Mouse (Mus musculus): ENCODE measurements around the gene Hipk4.

Hipk4 gene

GRCm38 (mm10) chr7:27522967-27523366 is at the start of gene Hipk4:
Hipk4 (plus strand) TSS chr7:27523267.
- DNase-seq (ENCODE audit: low read depth, low spot score): no peak

- no peak for DNase-seq (ENCODE audit: low read depth, low spot score)
These were observed 49.1 kb upstream of the Hipk4 start for GRCm38 (mm10) chr7:27473835-27474489.

GRCm38 (mm10) chr7:27474490-27474954 is 48.5 kb upstream of the Hipk4 start:
- peak; percentile 99 for DNase-seq (ENCODE audit: low read depth, low spot score)

- DNase-seq (ENCODE audit: low read depth, low spot score): no peak
These were observed 47.5 kb upstream of the Hipk4 start for GRCm38 (mm10) chr7:27475596-27475995.

DNA sequence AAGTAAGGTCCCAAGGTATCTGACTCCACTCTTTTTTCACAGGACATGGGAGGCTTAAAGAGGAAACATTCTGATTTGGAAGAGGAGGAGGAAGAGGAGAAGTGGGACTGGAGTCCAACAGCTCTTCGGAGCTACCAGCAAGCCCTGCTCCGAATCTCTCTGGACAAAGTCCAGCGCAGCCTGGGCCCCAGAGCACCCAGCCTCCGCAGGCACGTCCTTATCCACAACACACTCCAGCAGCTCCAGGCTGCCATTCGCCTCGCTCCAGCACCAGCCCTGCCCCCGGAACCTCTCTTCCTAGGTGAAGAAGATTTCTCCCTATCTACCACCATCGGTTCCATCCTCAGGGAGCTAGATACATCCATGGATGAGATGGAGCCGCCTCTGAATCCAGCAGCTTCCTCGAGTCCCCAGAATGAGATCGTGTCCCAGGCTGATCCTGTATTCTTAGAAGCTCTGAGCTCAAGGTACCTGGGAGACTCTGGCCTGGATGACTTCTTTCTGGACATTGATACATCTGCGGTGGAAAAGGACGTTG is 46.9 kb upstream of the Hipk4 start:
- DNase-seq (ENCODE audit: low read depth, low spot score): no peak

- no peak for DNase-seq (ENCODE audit: low read depth, low spot score)
These were observed 44.5 kb upstream of the Hipk4 start for GRCm38 (mm10) chr7:27478561-27478960.

DNA sequence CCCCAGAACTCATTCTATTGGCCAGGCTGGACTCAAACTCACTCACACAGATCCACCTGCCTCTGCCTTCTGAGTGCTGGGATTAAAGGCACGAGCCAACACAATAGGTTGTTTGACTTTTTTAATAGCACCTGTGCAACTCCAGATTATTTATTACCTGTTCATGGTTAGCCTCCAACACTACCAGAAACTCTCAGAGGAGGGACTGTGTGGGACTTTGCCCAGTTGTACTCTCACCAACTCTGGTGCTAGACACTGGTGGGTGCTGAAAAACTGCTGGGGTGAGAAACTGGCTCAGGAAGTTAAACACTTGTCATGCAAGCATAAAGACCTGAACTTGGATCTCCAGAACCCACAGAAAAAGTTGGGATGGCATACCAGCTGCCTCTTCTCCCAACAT is 43.3 kb upstream of the Hipk4 start:
- DNase-seq (ENCODE audit: low read depth, low spot score): no peak

DNA sequence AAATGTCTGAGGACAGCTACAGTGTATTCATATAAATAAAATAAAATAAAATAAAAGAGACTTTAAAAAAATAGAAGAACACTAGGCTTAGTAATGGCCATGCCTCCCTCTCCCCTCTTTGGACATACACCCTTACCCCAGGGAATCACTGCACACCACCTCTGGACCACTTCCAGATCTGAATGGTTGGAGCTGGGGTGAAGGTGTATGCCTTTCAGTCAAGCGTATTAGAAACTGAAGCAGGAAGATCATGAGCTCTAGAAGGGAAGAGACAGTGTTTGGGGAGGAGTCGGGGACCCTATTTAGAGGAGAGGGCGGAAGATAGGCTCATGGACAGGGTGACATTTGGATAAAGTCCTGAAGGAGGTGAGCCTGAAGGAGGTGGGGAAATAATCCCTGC is 42.6 kb upstream of the Hipk4 start:
- DNase-seq (ENCODE audit: low read depth, low spot score): no peak

DNA sequence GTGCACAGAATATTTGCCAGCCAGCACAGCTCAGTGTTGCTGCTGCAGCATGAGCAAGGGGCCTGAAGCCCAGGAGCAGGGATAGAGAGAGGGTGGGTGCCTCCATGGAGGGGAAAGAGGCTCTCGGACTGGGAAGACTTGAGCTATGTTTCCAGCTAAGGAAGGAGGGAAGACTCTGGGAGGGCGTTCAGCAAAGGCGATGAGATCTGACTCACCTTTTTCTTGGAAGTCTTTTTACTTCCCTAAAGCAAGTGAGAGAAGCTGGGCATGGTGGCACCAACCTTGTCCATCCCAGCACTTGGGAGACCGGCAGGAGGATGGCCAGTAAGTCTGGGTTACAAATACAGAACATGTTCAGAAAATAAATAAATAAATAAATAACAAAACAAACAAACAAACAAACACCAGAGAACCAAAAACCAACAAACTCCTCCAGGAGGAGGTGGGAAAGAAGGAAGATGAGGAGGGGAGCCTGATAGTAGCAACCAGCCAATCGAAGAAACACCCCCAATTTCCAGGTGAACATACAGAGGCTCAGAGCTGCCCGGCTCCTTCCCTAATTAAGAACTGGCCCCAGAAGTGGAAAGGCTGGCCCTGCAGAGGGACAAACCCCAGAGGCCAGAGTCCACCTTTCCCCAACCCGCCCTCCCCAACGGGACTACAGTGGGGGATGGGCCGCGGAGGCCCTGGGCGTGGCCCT is 42.0 kb upstream of the Hipk4 start:
- DNase-seq (ENCODE audit: low read depth, low spot score): no peak

DNA sequence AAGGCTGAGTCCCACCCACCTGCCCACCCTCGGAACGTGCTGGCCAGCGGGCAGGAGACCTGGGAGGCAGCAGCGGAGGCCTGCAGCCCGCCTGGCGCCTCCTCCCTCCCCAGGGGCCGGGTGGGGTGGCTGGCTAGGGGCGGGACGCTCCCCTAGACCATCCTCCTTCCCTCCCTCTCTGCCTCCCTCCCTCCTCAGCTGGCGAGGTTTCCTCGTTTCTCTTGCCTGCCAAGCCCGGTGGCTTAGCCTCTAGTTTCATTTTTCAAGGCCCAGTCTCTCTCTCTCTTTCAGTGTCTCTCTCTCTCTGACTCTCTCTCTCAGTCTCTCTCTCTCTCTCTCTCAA is 41.5 kb upstream of the Hipk4 start:
- peak; percentile 95 for DNase-seq (ENCODE audit: low read depth, low spot score)

GRCm38 (mm10) chr7:27483860-27484259 is 39.2 kb upstream of the Hipk4 start:
- DNase-seq (ENCODE audit: low read depth, low spot score): no peak

DNA sequence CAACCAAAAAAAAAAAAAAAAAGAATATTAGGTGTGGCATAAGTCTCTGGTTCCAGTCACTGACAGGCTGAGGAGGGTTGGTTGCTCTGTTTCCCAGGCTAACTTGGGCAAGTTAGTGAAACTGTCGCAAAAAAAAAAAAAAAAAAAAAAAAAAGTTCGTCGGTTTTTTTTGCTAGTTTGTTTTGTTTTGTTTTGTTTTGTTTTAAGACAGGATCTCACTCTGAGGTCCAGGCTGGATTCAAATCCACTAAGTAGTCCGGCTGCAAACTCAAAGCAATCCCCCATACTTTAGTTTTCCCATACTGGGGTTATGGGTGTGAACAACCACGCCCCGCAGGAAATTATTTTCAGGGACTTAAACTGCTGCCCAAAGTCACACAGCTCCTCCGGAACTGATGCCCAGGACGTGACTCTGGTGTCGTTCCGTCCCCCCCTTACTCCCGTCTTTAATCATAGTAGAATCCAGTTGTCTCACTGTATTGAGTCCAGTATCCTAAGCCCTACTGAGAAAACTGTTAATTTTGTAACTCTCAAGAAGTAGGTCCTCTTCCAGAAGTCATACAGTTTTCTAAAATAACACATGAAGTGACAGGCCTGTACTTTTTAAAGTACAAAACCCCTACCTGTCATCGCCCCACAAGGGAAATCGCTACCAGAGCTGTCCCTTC is 36.8 kb upstream of the Hipk4 start:
- no peak for DNase-seq (ENCODE audit: low read depth, low spot score)

DNA sequence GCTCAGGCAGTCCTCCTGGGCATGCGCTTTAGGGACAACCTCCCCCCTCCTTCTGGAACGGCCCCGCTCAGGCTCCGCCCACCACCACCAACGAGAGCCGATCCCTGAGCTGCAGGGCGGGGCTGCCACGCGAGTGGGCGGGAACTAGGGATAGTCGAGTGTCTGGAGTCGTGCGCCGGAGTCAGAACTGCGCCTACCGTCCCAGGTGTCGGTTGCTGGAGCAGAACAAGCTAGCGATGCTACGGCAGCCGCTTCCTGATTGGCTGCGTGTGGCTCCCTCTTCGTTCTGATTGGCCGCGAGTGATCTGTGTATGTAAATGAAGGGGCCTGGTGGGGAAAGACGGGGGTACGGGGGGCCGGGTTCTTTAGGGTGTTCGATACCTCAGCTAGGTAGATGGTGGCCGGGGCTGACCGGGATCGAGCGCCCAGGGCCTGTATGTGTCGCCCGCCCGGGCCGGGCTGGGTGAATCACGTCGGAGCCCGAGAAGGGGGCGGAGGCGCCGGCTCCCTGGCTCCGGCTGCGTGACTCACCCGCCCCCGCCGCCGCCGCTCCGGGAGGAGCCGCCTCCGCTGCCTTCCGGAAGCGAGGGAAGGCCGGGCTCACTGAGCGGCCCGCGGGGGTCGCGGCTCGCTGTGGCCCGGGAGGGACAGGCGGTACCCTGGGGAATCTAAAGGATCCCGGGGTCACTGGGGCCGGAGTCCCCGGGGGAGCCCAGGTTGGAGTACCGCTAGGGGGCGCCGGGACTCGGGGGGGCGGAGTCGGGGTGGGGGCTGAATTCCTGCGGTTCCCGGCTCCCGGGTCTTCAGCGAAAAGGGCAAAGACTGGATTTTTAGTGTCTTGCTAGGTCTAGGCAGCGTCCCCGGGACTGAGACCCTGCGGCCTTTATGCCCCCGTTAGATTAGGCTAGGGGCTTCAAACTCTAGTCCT is 36.0 kb upstream of the Hipk4 start, which contains the start of gene Sertad1:
Sertad1 (plus strand) TSS at position 141 of the 928 bp plus-strand sequence.
- peak; percentile 99 for DNase-seq (ENCODE audit: low read depth, low spot score)

- no peak for DNase-seq (ENCODE audit: low read depth, low spot score)
These were observed 35.3 kb upstream of the Hipk4 start for GRCm38 (mm10) chr7:27487740-27488268.

GRCm38 (mm10) chr7:27489270-27489869 is 33.7 kb upstream of the Hipk4 start:
- no peak for DNase-seq (ENCODE audit: low read depth, low spot score)

DNA sequence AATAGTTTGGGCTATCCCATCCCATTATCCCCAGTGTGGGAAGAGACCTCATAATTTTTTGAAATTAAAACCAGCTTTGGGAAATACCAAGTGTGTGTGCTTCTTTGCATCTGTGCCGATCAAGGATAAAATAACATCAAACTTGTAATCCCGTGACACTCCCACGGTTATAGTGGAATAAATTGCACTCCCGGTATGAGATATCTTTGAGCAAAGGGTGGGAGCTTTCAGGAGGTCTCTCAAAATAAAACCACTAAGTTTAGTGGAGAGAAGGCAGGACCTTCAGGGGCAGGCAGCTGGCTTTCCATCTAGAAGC is 32.9 kb upstream of the Hipk4 start:
- DNase-seq (ENCODE audit: low read depth, low spot score): no peak

GRCm38 (mm10) chr7:27490543-27491329 is 32.3 kb upstream of the Hipk4 start:
- peak; percentile 94 for DNase-seq (ENCODE audit: low read depth, low spot score)

DNA sequence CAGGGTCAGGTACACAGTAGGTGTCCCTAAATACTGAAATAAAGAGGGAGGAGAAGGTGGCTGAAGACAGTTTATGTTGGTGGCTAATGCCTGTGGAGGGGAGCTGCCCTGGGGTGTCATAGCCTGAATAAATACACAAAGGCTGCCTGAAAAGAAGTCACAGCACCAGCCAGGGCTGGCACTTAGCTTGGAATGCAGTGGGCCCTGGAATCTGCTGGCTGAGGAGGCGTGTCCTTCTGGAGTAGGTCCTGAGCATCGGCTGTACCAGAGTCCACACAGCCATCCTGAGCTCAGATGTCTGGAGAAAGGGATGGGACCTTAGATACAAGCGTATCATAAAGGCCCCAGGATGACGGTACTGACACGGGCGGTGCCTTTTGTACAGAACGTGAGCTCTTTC is 31.2 kb upstream of the Hipk4 start:
- no peak for DNase-seq (ENCODE audit: low read depth, low spot score)

DNA sequence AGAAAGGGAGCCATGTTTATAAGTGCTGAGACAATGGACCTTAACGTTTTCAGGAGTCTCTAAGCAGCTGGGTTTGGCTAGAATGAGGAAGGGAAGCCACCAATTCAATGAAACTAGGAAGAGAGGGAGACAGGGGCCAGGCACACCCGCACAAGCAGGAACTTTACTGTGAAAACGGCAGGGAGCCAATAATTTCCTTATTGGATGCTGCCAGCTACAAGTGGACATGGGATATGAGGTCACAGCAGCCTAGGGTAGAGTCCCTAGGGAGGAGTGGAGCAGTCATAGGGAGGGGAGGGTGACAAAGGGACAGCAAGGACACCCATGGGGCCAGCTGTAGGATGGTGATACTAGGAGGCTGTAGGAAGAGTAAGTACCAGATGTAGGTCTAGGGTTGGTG is 30.0 kb upstream of the Hipk4 start:
- no peak for DNase-seq (ENCODE audit: low read depth, low spot score)

GRCm38 (mm10) chr7:27493450-27493849 is 29.6 kb upstream of the Hipk4 start:
- DNase-seq (ENCODE audit: low read depth, low spot score): no peak
